Mouse (Mus musculus) lung, postnatal 0 days (tissue): Measurements from ENCODE around the gene Aff3. TPM values are rescaled to one million over a fixed set of nuclear protein-coding genes. Genes with fewer than 3 reads are reported as not detected.

ENCODE experiments used
- ATAC-seq: fragments of 200-750 bp; cut with Nextera tagmentation; 2 replicates; pipeline ENCODE4 v1.8.0; 2017; ENCODE audit warnings: moderate library complexity
- DNase-seq: peaks from one replicate; pipeline ENCODE4 v3.0.0-alpha.2; 2016; ENCODE audit warnings: low spot score
- H3K27ac ChIP-seq: fragments of 300-500 bp; sonication (generic); 2 replicates; pipeline ENCODE4 v1.5.1; 2014; ENCODE audit warnings: antibody characterized with exemption, mild to moderate bottlenecking, low read length, mixed read lengths
- H3K27me3 ChIP-seq: fragments of 300-500 bp; sonication (generic); replicated peaks from 2 replicates; pipeline ENCODE4 v1.6.1; 2014; ENCODE audit warnings: low read length, mixed read lengths; ENCODE audit not compliant: insufficient read depth
- H3K36me3 ChIP-seq: fragments of 300-500 bp; sonication (generic); 2 replicates; pipeline ENCODE4 v1.6.1; 2014; ENCODE audit warnings: low read length, mixed read lengths; ENCODE audit not compliant: insufficient read depth
- H3K4me1 ChIP-seq: fragments of 300-500 bp; sonication (generic); 2 replicates; pipeline ENCODE4 v1.6.1; 2014; ENCODE audit warnings: antibody characterized with exemption, low read depth, low read length, mixed read lengths; ENCODE audit not compliant: insufficient read depth
- H3K4me2 ChIP-seq: fragments of 300-500 bp; sonication (generic); replicated peaks from 2 replicates; pipeline ENCODE4 v1.6.1; 2014; ENCODE audit warnings: low read depth, mild to moderate bottlenecking, low read length, moderate library complexity, mixed read lengths
- H3K4me3 ChIP-seq: fragments of 300-500 bp; sonication (generic); 2 replicates; pipeline ENCODE4 v1.5.1; 2014; ENCODE audit warnings: low read depth, low read length
- H3K9ac ChIP-seq: fragments of 300-500 bp; sonication (generic); replicated peaks from 2 replicates; pipeline ENCODE4 v1.6.1; 2014; ENCODE audit warnings: low read depth, mild to moderate bottlenecking
- H3K9me3 ChIP-seq: fragments of 300-500 bp; sonication (generic); 2 replicates; pipeline ENCODE4 v1.6.1; 2016; ENCODE audit warnings: low read length, mixed read lengths
- CTCF ChIP-seq: IDR thresholded peaks from 2 replicates; pipeline ENCODE4 v1.5.1; 2016; ENCODE audit warnings: antibody characterized with exemption, mild to moderate bottlenecking
- EP300 ChIP-seq: IDR thresholded peaks from 2 replicates; pipeline ENCODE4 v1.6.1; 2016; ENCODE audit warnings: antibody characterized with exemption, mild to moderate bottlenecking, control low read depth
- WGBS: fragments of 180-500 bp; shearing (Covaris S2); extraction: QIAGEN DNeasy Blood & Tissue Kit; methylation state at CpG from one replicate; pipeline ENCODE4 v1.1.7; 2014; 5-methylcytosine and 5-hydroxymethylcytosine counted together
- polyA plus RNA-seq: library from polyadenylated mRNA; unstranded; fragments of >200 nt; fragmentation: Nextera tagmentation; extraction: Ambion mirVana; gene quantifications from 2 replicates; pipeline ENCODE4 v1.2.1, GENCODE M21; 2015

Gene Aff3
- polyA plus RNA-seq, 1 experiment from 2014 or later, result 5.9 TPM

GRCm38 (mm10) chr1:38601802-38602508 is 62.8 kb downstream of the Aff3 start:
- WGBS, result 70% methylated on average over 11 of the region's 11 CpGs
- no peak for TF ChIP-seq CTCF
- TF ChIP-seq EP300, result no peak

GRCm38 (mm10) chr1:38595311-38595710 is 69.4 kb downstream of the Aff3 start:
- ATAC-seq (no peak), DNase-seq (no peak)
- WGBS, result 56% methylated on average over 3 of the region's 3 CpGs
- Histone ChIP-seq H3K36me3 (no peaks in the 10 kb centered on the region), H3K9me3 (no peaks in the 10 kb centered on the region), H3K27ac (no peak overlapping the region), H3K27me3 (no peaks in the 10 kb centered on the region), H3K4me2 (no peak overlapping the region), H3K4me1 (no peaks in the 10 kb centered on the region), H3K4me3 (no peak overlapping the region), H3K9ac (no peak overlapping the region)
- TF ChIP-seq EP300 (no peak), CTCF (no peak)

More at GRCm38 (mm10) chr1:38601802-38602508, 62.8 kb downstream of the Aff3 start:
- no peak for ATAC-seq
- no peak overlapping the region for H3K4me2 ChIP-seq
- H3K27me3 ChIP-seq, result no peaks in the 10 kb centered on the region
- no peak overlapping the region for H3K27ac ChIP-seq
- H3K9me3 ChIP-seq, result no peaks in the 10 kb centered on the region
- H3K4me1 ChIP-seq, result no peaks in the 10 kb centered on the region; the same call in 1 of the 2 replicates
- H3K4me3 ChIP-seq, result no peak overlapping the region
- H3K36me3 ChIP-seq, result no peaks in the 10 kb centered on the region
- H3K9ac ChIP-seq, result no peak overlapping the region
- DNase-seq, result no peak

- no peak overlapping the region for H3K4me3 ChIP-seq
- no peaks in the 10 kb centered on the region for H3K27me3 ChIP-seq
- H3K36me3 ChIP-seq, result no peaks in the 10 kb centered on the region
- no peak for ATAC-seq
- no peak for DNase-seq
- WGBS, result 71% methylated on average over 5 of the region's 5 CpGs
- no peak overlapping the region for H3K4me2 ChIP-seq
- H3K9ac ChIP-seq, result no peak overlapping the region
- H3K4me1 ChIP-seq, result no peaks in the 10 kb centered on the region
- H3K27ac ChIP-seq, result no peak overlapping the region
- no peaks in the 10 kb centered on the region for H3K9me3 ChIP-seq
- TF ChIP-seq CTCF (no peak), EP300 (no peak)
These were observed 70.0 kb downstream of the Aff3 start for GRCm38 (mm10) chr1:38594766-38595165.

- Histone ChIP-seq H3K27me3 (no peaks in the 10 kb centered on the region), H3K36me3 (no peaks in the 10 kb centered on the region), H3K9me3 (no peaks in the 10 kb centered on the region), H3K27ac (no peak overlapping the region), H3K9ac (no peak overlapping the region), H3K4me3 (no peak overlapping the region), H3K4me1 (no peaks in the 10 kb centered on the region), H3K4me2 (no peak overlapping the region)
- TF ChIP-seq CTCF, result no peak
- peak; percentile 78 for TF ChIP-seq EP300
- WGBS, result 53% methylated on average over 8 of the region's 8 CpGs
- ATAC-seq (peak; percentile 53), DNase-seq (peak; percentile 26)
These were observed 73.6 kb downstream of the Aff3 start for GRCm38 (mm10) chr1:38591194-38591593.

- Histone ChIP-seq H3K9me3 (no peaks in the 10 kb centered on the region), H3K9ac (no peak overlapping the region), H3K4me1 (no peaks in the 10 kb centered on the region), H3K36me3 (no peaks in the 10 kb centered on the region), H3K4me3 (no peak overlapping the region), H3K27me3 (no peaks in the 10 kb centered on the region), H3K4me2 (no peak overlapping the region), H3K27ac (no peak overlapping the region)
- DNase-seq (no peak), ATAC-seq (no peak)
- TF ChIP-seq CTCF (no peak), EP300 (no peak)
- WGBS, result 78% methylated on average over 6 of the region's 6 CpGs
These were observed 76.0 kb downstream of the Aff3 start for GRCm38 (mm10) chr1:38588741-38589140.

GRCm38 (mm10) chr1:38582328-38582727 is 82.4 kb downstream of the Aff3 start:
- H3K9me3 ChIP-seq, result no peaks in the 10 kb centered on the region
- no peak overlapping the region for H3K4me2 ChIP-seq
- H3K36me3 ChIP-seq, result no peaks in the 10 kb centered on the region
- TF ChIP-seq EP300 (no peak), CTCF (no peak)
- 53% methylated on average over 9 of the region's 9 CpGs for WGBS
- DNase-seq, result no peak
- H3K27ac ChIP-seq, result no peak overlapping the region
- no peak overlapping the region for H3K9ac ChIP-seq
- H3K4me3 ChIP-seq, result no peak overlapping the region
- peaks cover 9% of the 10 kb centered on the region; the same call in 1 of the 2 replicates for H3K4me1 ChIP-seq
- ATAC-seq, result no peak
- H3K27me3 ChIP-seq, result no peaks in the 10 kb centered on the region
